Mouse (Mus musculus): ENCODE data around the gene Ccnj. TPM values are rescaled to one million over a fixed set of nuclear protein-coding genes. Genes with fewer than 3 reads are reported as not detected.

Gene Ccnj
- polyA plus RNA-seq, 1 experiment = 3.6 TPM

DNA sequence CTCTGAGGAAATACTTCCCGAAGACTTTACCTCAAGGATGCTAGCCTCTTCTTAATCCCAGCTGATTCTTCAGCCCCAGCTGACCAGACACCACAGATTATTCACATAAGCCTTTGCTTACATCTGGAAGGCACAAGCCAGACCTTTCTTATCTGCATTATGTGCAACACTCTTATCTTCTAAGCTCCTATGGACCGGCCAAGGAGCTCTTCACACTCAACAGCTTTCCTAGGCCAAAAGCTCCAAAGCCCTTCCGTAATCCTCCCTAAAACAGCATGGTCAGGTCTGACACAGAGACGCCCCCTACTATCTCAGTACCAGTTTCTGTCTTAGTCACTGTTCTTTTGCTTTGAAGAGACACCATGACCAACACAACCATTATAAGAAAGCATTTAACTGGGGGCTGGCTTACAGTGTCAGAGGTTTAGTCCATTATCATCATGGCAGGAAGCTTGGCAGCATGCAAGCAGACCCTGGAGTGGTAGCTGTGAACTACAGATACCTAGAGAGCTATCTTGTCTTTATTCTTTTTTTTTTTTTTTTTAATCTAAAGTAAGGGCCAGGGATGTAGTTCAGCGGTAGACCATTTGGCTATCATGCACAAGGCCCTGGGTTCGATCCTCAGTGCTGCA, 13.1 kb upstream of the Ccnj start:
- TF ChIP-seq CTCF (IDR thresholded peaks at IDR 0.05; ENCODE audit: low read depth, low read length) (no peak), POLR2A (IDR thresholded peaks at IDR 0.05; ENCODE audit: borderline replicate concordance, low read depth, low read length) (no peak)
- Histone ChIP-seq H3K27ac (ENCODE audit: insufficient read depth, low read depth, low read length) (no peak overlapping the region; the same call in 1 of the 2 replicates), H3K4me3 (ENCODE audit: insufficient read depth, low read length) (no peak overlapping the region), H3K4me1 (ENCODE audit: control insufficient read depth, insufficient read depth, low read length) (peaks cover 20% of the 10 kb centered on the region)

DNA sequence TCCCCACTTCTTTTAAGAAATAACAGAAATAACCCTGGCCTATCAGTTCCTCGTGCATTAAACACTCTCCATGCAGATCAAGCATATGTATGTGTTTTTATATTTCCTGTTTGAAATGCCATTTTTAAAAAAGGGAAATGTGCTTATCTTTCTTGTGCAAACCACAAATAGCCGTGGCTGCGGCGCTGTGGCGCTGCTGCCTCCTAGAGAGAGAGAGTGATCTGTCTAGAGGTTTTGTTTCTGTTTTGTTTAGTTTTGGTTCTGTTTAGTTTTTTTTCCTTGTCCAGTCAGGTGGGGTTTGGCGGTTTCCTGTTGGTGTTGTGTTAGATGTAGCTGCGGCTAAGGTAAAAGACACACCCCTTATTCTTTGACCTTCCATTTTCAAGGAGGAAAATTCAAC, 12.3 kb upstream of the Ccnj start:
- H3K4me3 ChIP-seq (ENCODE audit: insufficient read depth, low read length) = peak overlapping the region; percentile 36
- TF ChIP-seq POLR2A (IDR thresholded peaks at IDR 0.05; ENCODE audit: borderline replicate concordance, low read depth, low read length) = no peak
- TF ChIP-seq CTCF (IDR thresholded peaks at IDR 0.05; ENCODE audit: low read depth, low read length) = peak; percentile 34; the same call in 1 of the 2 replicates
- H3K4me1 ChIP-seq (ENCODE audit: control insufficient read depth, insufficient read depth, low read length) = peaks cover 21% of the 10 kb centered on the region
- peak overlapping the region; percentile 67 for H3K27ac ChIP-seq (ENCODE audit: insufficient read depth, low read depth, low read length)

DNA sequence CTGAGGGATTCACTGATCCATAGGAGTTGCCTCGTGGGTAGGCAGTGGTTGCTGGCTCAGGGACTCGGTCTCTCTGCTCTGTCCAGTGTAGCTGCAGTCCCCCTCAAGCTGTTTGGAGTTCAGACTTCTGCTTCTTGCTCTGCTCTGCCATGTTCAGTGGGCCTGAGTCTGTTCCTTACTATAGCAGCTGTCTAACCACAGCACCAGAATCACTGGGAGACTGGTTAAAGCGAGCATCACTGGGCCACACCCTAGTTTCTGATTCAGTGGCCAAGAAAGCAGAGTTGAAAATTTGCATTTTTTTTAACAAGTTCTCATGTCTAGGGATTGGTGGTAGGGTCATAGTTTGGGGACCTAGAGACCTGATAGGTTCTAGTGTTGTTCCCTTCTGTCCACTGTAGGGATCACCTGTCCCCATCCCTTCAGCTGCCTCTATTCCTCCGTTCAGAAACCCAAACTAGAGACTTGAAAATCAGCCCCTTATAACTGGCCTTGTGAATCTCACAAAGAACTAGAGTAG, 9.7 kb upstream of the Ccnj start:
- Histone ChIP-seq H3K4me1 (ENCODE audit: control insufficient read depth, insufficient read depth, low read length) (peaks cover 21% of the 10 kb centered on the region), H3K27ac (ENCODE audit: insufficient read depth, low read depth, low read length) (no peak overlapping the region), H3K4me3 (ENCODE audit: insufficient read depth, low read length) (no peak overlapping the region)
- TF ChIP-seq CTCF (IDR thresholded peaks at IDR 0.05; ENCODE audit: low read depth, low read length) (no peak), POLR2A (IDR thresholded peaks at IDR 0.05; ENCODE audit: borderline replicate concordance, low read depth, low read length) (no peak)

DNA sequence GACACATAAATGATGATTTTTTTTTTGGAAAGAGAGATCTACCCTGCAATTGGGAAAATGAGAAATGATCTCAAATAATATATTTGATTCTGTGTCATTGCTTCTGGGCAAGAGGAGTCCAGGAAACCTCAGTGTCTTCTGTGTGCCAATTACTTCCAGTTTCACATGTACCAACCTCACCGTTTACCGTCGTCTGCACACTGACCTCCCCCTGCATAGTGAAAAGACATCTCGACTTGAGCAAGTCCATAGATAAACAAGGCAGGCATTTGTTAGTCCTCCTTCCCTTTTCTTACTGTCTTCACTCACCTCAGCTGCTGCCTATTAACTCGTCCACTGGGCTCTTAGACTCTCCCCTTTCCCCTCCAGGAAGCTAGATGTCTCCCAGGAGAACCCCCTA, 5.4 kb upstream of the Ccnj start:
- Histone ChIP-seq H3K4me1 (ENCODE audit: control insufficient read depth, insufficient read depth, low read length) (peaks cover 5% of the 10 kb centered on the region), H3K27ac (ENCODE audit: insufficient read depth, low read depth, low read length) (no peak overlapping the region), H3K4me3 (ENCODE audit: insufficient read depth, low read length) (no peak overlapping the region)
- TF ChIP-seq POLR2A (IDR thresholded peaks at IDR 0.05; ENCODE audit: borderline replicate concordance, low read depth, low read length) (no peak), CTCF (IDR thresholded peaks at IDR 0.05; ENCODE audit: low read depth, low read length) (no peak)

DNA sequence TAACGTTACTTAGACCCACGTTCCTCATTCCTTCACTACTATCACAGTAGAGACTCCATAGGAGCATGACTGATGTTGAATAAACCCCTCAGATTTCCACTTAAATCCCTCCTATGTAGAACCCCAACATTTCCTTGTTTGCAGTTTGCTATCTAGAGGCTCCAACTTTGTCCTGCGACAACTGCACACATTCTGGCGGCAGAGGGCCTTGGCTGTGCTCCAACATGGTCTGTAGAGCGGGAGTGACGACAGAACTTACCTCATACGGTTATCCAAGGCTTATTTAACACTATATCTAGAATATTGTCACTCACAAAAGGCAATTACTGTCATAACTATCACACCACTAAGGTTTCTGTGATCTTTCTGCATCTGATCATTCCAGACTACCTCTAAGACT, 4.3 kb upstream of the Ccnj start:
- Histone ChIP-seq H3K4me3 (ENCODE audit: insufficient read depth, low read length) (no peak overlapping the region), H3K4me1 (ENCODE audit: control insufficient read depth, insufficient read depth, low read length) (peaks cover 5% of the 10 kb centered on the region), H3K27ac (ENCODE audit: insufficient read depth, low read depth, low read length) (no peak overlapping the region)
- TF ChIP-seq CTCF (IDR thresholded peaks at IDR 0.05; ENCODE audit: low read depth, low read length) = no peak

DNA sequence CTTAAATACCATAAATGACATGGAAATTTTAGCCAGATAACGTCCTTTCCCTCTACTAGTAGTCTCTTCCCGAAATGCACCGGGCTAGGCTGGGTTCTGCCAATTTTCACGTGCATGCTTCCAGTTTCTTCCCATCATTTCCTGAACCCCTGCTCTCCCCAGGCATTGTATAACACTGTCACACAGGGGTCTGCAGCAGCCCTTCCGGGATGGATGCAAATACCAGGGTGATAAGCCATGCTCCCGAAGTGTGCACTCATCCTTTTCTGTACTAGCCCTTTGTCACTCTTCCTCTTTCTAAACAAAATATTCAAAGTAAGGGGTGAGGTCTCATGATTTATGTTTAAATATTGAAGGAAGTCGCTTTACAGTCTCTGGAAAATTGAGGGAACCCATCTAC, 881 bp upstream of the Ccnj start:
- TF ChIP-seq CTCF (IDR thresholded peaks at IDR 0.05; ENCODE audit: low read depth, low read length) (no peak), POLR2A (IDR thresholded peaks at IDR 0.05; ENCODE audit: borderline replicate concordance, low read depth, low read length) (no peak)
- H3K4me3 ChIP-seq (ENCODE audit: insufficient read depth, low read length) = peak overlapping the region; percentile 77
- peaks cover 4% of the 10 kb centered on the region; the same call in 1 of the 2 replicates for H3K4me1 ChIP-seq (ENCODE audit: control insufficient read depth, insufficient read depth, low read length)
- no peak overlapping the region for H3K27ac ChIP-seq (ENCODE audit: insufficient read depth, low read depth, low read length)

DNA sequence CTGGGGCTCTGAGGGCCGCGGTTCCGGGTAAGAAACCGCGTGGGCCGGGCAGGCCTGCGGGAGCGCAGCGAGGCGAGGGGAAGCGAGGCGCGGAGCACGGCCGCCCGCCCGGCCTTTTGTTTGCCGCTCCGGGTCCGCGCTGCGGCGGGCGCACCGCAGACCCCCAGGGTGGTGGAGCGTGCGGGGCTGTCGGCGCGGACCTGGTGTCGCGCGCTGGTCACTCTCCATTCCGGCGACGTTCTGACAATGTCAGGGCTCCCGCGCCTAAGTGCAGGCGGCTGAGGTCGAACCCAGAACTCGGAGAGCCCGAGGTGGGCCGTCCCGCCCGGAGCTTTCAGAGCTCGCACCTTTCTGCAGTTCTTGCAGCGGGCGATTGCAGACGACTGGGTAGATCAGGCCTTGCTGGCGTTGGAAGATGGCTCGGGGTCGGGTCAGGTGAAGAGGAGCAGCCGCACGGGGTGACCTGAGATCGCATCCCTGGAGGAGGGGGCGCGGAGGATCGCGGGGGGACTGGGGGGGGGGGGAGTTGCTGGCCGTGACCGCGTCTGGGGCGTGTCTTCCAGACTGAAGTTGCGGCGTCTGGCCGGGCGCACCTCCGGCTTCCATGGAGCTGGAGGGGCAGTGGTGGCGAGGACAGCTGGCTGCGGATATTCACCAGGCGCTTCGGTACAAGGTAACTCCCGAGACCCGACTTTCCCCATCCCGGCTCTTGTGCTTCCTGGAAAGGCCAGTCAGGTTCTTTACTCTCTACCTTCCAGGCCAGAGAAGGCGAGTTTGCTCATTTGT, 530 bp downstream of the Ccnj start:
- peak overlapping the region; percentile 28 for H3K27ac ChIP-seq (ENCODE audit: insufficient read depth, low read depth, low read length)
- TF ChIP-seq CTCF (IDR thresholded peaks at IDR 0.05; ENCODE audit: low read depth, low read length) (no peak), POLR2A (IDR thresholded peaks at IDR 0.05; ENCODE audit: borderline replicate concordance, low read depth, low read length) (no peak)
- peaks cover 4% of the 10 kb centered on the region; the same call in 1 of the 2 replicates for H3K4me1 ChIP-seq (ENCODE audit: control insufficient read depth, insufficient read depth, low read length)

DNA sequence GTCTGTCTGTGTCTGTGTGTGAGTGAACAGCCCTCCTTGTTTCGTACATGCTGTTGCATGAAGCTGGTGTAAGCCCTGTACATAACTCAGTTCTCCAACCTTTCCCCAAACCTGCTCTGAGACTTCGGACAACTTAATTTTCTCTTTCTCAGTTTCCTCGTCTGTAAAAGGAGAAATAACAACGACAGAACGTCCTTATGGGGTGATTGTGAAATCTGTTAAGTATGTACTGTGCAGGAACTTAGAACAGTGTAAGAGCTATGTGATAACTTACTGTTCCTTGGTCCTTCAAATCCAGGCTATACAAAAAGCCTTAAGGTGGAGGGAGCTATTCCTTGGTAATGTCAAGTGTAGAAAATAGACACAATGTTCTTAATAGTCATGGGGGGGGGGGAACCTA, 1.3 kb downstream of the Ccnj start:
- TF ChIP-seq CTCF (IDR thresholded peaks at IDR 0.05; ENCODE audit: low read depth, low read length) = no peak
- no peak for TF ChIP-seq POLR2A (IDR thresholded peaks at IDR 0.05; ENCODE audit: borderline replicate concordance, low read depth, low read length)
- peak overlapping the region; percentile 77 for H3K4me3 ChIP-seq (ENCODE audit: insufficient read depth, low read length)
- peaks cover 4% of the 10 kb centered on the region; the same call in 1 of the 2 replicates for H3K4me1 ChIP-seq (ENCODE audit: control insufficient read depth, insufficient read depth, low read length)
- peak overlapping the region; percentile 28; the same call in 1 of the 2 replicates for H3K27ac ChIP-seq (ENCODE audit: insufficient read depth, low read depth, low read length)

More for the DNA sequence above, 530 bp downstream of the Ccnj start:
- H3K4me3 ChIP-seq (ENCODE audit: insufficient read depth, low read length) = peak overlapping the region; percentile 77

DNA sequence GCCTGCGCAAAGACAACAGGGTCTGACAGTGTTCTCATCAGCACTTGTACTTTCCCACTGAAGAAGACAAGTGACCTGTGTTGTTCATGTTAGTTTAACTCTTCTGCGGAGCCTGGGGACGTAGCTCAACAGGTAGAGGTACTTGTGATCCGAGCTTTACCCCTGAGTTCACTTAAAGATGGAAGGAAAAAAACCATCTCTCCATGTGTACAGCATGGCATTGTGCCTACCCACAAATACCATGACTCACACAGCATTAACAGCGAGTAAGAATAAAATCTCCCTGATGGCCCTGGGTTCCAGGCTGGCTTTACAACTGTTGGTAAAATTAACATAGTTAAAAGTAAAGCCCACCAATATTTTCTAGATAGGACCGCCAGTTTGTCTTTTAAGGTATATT, 3.4 kb downstream of the Ccnj start:
- Histone ChIP-seq H3K4me1 (ENCODE audit: control insufficient read depth, insufficient read depth, low read length) (peaks cover 4% of the 10 kb centered on the region; the same call in 1 of the 2 replicates), H3K4me3 (ENCODE audit: insufficient read depth, low read length) (no peak overlapping the region), H3K27ac (ENCODE audit: insufficient read depth, low read depth, low read length) (no peak overlapping the region)
- TF ChIP-seq POLR2A (IDR thresholded peaks at IDR 0.05; ENCODE audit: borderline replicate concordance, low read depth, low read length) (no peak), CTCF (IDR thresholded peaks at IDR 0.05; ENCODE audit: low read depth, low read length) (no peak)

DNA sequence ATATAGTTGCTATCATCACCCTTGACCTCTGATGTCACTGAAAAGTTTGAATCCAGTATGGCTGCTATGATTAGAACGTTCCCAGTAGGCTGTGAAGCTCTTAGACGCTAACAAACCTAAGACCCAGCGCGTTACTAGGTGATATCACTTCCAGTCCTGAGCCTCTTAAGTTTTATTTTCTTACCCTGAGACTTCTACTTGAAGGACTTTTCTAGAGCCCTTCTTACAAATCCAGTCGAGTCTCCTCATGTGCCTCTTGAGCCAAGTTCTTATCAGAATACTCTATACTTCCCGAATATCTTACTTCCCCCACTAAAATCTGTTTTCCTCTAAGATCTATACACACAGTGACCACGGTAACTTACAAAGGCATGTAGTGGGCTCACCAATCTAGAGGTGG, 7.1 kb downstream of the Ccnj start:
- H3K4me3 ChIP-seq (ENCODE audit: insufficient read depth, low read length) = no peak overlapping the region
- H3K27ac ChIP-seq (ENCODE audit: insufficient read depth, low read depth, low read length) = no peak overlapping the region
- TF ChIP-seq CTCF (IDR thresholded peaks at IDR 0.05; ENCODE audit: low read depth, low read length) = no peak
- TF ChIP-seq POLR2A (IDR thresholded peaks at IDR 0.05; ENCODE audit: borderline replicate concordance, low read depth, low read length) = no peak
- peaks cover 3% of the 10 kb centered on the region; the same call in 1 of the 2 replicates for H3K4me1 ChIP-seq (ENCODE audit: control insufficient read depth, insufficient read depth, low read length)

Measured in bone marrow macrophage, adult 2 months (primary cell).